Mouse (Mus musculus): ENCODE data around the gene Sec31b. TPM values are rescaled to one million over a fixed set of nuclear protein-coding genes. Genes with fewer than 3 reads are reported as not detected.

Gene Sec31b
- total and polyA plus RNA-seq, 3 experiments = 0.12 to 1.2 TPM; not detected in 1

DNA sequence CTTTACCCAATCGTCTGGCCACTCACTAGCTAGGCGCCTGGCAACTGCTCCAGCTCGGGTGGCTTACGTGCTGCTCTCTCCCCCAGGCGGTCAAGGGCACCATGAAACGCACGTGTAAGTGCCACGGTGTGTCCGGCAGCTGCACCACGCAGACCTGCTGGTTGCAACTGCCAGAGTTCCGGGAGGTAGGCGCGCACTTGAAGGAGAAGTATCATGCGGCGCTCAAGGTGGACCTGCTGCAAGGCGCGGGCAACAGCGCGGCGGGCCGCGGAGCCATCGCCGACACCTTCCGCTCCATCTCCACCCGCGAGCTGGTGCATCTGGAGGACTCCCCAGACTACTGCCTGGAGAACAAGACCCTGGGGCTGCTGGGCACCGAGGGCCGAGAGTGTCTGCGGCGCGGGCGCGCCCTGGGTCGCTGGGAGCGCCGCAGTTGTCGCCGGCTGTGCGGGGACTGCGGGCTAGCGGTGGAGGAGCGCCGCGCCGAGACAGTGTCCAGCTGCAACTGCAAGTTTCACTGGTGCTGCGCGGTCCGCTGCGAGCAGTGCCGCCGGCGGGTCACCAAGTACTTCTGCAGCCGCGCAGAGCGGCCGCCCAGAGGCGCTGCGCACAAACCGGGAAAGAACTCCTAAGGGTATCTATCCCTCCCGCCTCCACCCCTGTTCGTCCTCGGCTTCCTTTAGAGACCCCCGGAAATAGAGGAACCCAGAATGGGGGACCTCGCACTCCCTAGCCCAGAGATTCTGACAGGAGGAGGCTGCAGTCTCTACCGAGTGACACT is 34.0 kb downstream of the Sec31b start:
- no peaks in the 10 kb centered on the region for H3K36me3 ChIP-seq (ENCODE audit: control insufficient read depth in 1 of 2, insufficient read depth in 2 of 2, low read length in 2 of 2)
- H3K9ac ChIP-seq (ENCODE audit: control insufficient read depth, low read depth, low read length, poor library complexity, severe bottlenecking) = no peak overlapping the region
- H3K4me1 ChIP-seq (ENCODE audit: control insufficient read depth in 1 of 2, insufficient read depth in 2 of 2, low read length in 2 of 2) = no peaks in the 10 kb centered on the region
- no peak for DNase-seq (ENCODE audit: low read depth, low spot score)
- no peaks in the 10 kb centered on the region; a peak in 2 of 4 replicates for H3K27me3 ChIP-seq (ENCODE audit: control insufficient read depth in 1 of 2, insufficient read depth in 2 of 2, low read length in 2 of 2)
- no peak overlapping the region for H3K27ac ChIP-seq (ENCODE audit: control insufficient read depth, low read depth, low read length)
- H3K9me3 ChIP-seq (replicated peaks; ENCODE audit: insufficient read depth, low read length) = no peaks in the 10 kb centered on the region
- no peak overlapping the region for H3K4me3 ChIP-seq (ENCODE audit: control insufficient read depth in 1 of 2, insufficient read depth in 1 of 2, low read depth in 2 of 2, low read length in 2 of 2)
- no peaks in the 10 kb centered on the region for H3K79me2 ChIP-seq (ENCODE audit: control insufficient read depth, insufficient read depth, low read length, poor library complexity)
- TF ChIP-seq CHD2 (IDR thresholded peaks at IDR 0.05; ENCODE audit: low read length) = no peak
- no peak for TF ChIP-seq ETS1 (IDR thresholded peaks at IDR 0.05; ENCODE audit: low read depth, low read length)
- TF ChIP-seq CHD1 (IDR thresholded peaks at IDR 0.05; ENCODE audit: low read depth, low read length) = no peak
- TF ChIP-seq POLR2AphosphoS2 (IDR thresholded peaks at IDR 0.05; ENCODE audit: low read length) = no peak
- TF ChIP-seq HCFC1 (IDR thresholded peaks at IDR 0.05; ENCODE audit: low read depth, low read length) = no peak
- no peak for TF ChIP-seq GATA1 (IDR thresholded peaks at IDR 0.05; ENCODE audit: low read depth, low read length)
- TF ChIP-seq TCF12 (IDR thresholded peaks at IDR 0.05; ENCODE audit: low read depth, low read length) = no peak
- no peak for TF ChIP-seq SIN3A (IDR thresholded peaks at IDR 0.05; ENCODE audit: low read length)
- no peak for TF ChIP-seq MAX (IDR thresholded peaks at IDR 0.05; ENCODE audit: low read length)

DNA sequence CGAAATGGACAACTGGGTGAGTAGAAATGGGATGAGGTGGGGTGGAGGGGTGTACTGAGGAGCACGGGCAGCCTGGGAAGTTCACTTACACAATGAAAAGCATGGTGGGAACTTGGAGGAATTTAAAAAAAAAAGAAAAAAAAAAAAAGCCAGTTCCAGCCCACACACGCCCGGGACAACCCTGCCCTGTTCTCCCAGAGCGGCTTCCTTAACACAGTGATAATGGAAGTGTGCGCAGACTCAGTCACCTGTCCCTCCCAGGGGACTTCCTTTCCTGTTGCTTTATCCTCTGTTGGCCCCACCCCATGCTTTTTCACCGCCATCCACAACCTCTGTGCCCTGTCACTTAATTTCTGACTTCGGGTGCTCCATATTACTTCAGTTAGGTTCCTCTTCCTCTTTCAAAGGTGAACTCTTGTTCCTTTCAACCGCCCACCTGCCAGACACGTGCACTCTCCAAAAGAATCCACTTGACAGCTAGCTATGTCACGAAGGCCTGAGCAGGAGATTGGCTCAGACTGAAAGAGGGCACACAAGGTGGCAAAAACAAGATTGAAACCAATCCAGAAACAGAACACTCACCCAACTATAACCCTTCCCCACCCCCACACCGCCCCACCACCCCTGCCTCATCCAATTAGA is 35.0 kb downstream of the Sec31b start:
- no peaks in the 10 kb centered on the region; a peak in 3 of 4 replicates for H3K27me3 ChIP-seq (ENCODE audit: control insufficient read depth in 1 of 2, insufficient read depth in 2 of 2, low read length in 2 of 2)
- H3K4me1 ChIP-seq (ENCODE audit: control insufficient read depth in 1 of 2, insufficient read depth in 2 of 2, low read length in 2 of 2) = no peaks in the 10 kb centered on the region
- no peak overlapping the region for H3K9ac ChIP-seq (ENCODE audit: control insufficient read depth, low read depth, low read length, poor library complexity, severe bottlenecking)
- no peak overlapping the region for H3K27ac ChIP-seq (ENCODE audit: control insufficient read depth, low read depth, low read length)
- no peak for DNase-seq (ENCODE audit: low read depth, low spot score)
- no peaks in the 10 kb centered on the region for H3K79me2 ChIP-seq (ENCODE audit: control insufficient read depth, insufficient read depth, low read length, poor library complexity)
- H3K4me3 ChIP-seq (ENCODE audit: control insufficient read depth in 1 of 2, insufficient read depth in 1 of 2, low read depth in 2 of 2, low read length in 2 of 2) = no peak overlapping the region
- H3K9me3 ChIP-seq (replicated peaks; ENCODE audit: insufficient read depth, low read length) = no peaks in the 10 kb centered on the region
- TF ChIP-seq MAX (IDR thresholded peaks at IDR 0.05; ENCODE audit: low read length) (no peak), ETS1 (IDR thresholded peaks at IDR 0.05; ENCODE audit: low read depth, low read length) (no peak), KAT2A (conservative IDR thresholded peaks at IDR 0.05; ENCODE audit: low read depth, low read length) (no peak), MYB (IDR thresholded peaks at IDR 0.05; ENCODE audit: low read depth, low read length) (no peak), USF2 (IDR thresholded peaks at IDR 0.05; ENCODE audit: borderline replicate concordance in 1 of 2, insufficient read depth in 1 of 2, low read depth in 1 of 2, low read length in 2 of 2) (no peak), CHD2 (IDR thresholded peaks at IDR 0.05; ENCODE audit: low read length) (no peak), E2F4 (IDR thresholded peaks at IDR 0.05; ENCODE audit: borderline replicate concordance, low read depth, low read length) (no peak), EP300 (IDR thresholded peaks at IDR 0.05; ENCODE audit: low read depth in 1 of 2, low read length in 2 of 2) (no peak), TBP (IDR thresholded peaks at IDR 0.05; ENCODE audit: low read depth, low read length) (no peak), MXI1 (IDR thresholded peaks at IDR 0.05; ENCODE audit: low read depth, low read length) (no peak), RAD21 (IDR thresholded peaks at IDR 0.05; ENCODE audit: low read depth, low read length) (no peak), GABPA (IDR thresholded peaks at IDR 0.05; ENCODE audit: low read depth, low read length) (no peak), TAL1 (IDR thresholded peaks at IDR 0.05; ENCODE audit: low read length) (no peak), SMC3 (IDR thresholded peaks at IDR 0.05; ENCODE audit: low read depth, low read length) (no peak), MYC (IDR thresholded peaks at IDR 0.05; ENCODE audit: low read depth, low read length) (no peak), UBTF (IDR thresholded peaks at IDR 0.05; ENCODE audit: borderline replicate concordance, insufficient read depth, low read depth, low read length) (no peak), ZKSCAN1 (IDR thresholded peaks at IDR 0.05; ENCODE audit: low read depth, low read length) (no peak), CHD1 (IDR thresholded peaks at IDR 0.05; ENCODE audit: low read depth, low read length) (no peak)
- no peaks in the 10 kb centered on the region for H3K36me3 ChIP-seq (ENCODE audit: control insufficient read depth in 1 of 2, insufficient read depth in 2 of 2, low read length in 2 of 2)

All from MEL (cell line).